Mouse (Mus musculus): ENCODE measurements around the gene Napa. TPM values are rescaled to one million over a fixed set of nuclear protein-coding genes. Genes with fewer than 3 reads are reported as not detected.

The Napa gene
- total RNA-seq, 2 experiments from 2014 or later = 282 to 301 TPM

- DNase-seq (ENCODE audit: extremely low spot score in 1 of 2, low spot score in 1 of 2) = no peak
These were observed 10.7 kb upstream of the Napa start for GRCm38 (mm10) chr7:16087587-16087986.

- no peak for DNase-seq (ENCODE audit: extremely low spot score in 1 of 2, low spot score in 1 of 2)
These were observed 3.7 kb upstream of the Napa start for GRCm38 (mm10) chr7:16094592-16094991.

- DNase-seq (ENCODE audit: extremely low spot score in 1 of 2, low spot score in 1 of 2) = no peak
These were observed 1.6 kb downstream of the Napa start for GRCm38 (mm10) chr7:16099901-16100300.

- DNase-seq (ENCODE audit: extremely low spot score in 1 of 2, low spot score in 1 of 2) = no peak
These were observed 2.8 kb downstream of the Napa start for GRCm38 (mm10) chr7:16101081-16101480.

GRCm38 (mm10) chr7:16101726-16102475 is 3.6 kb downstream of the Napa start:
- no peak for DNase-seq (ENCODE audit: extremely low spot score in 1 of 2, low spot score in 1 of 2)

GRCm38 (mm10) chr7:16102686-16103226 is 4.5 kb downstream of the Napa start:
- DNase-seq (ENCODE audit: extremely low spot score in 1 of 2, low spot score in 1 of 2) = no peak

GRCm38 (mm10) chr7:16103760-16104159 is 5.5 kb downstream of the Napa start:
- DNase-seq (ENCODE audit: extremely low spot score in 1 of 2, low spot score in 1 of 2) = no peak

- DNase-seq (ENCODE audit: extremely low spot score in 1 of 2, low spot score in 1 of 2) = no peak
These were observed 6.5 kb downstream of the Napa start for GRCm38 (mm10) chr7:16104611-16105388.

- no peak for DNase-seq (ENCODE audit: extremely low spot score in 1 of 2, low spot score in 1 of 2)
These were observed 10.8 kb downstream of the Napa start for GRCm38 (mm10) chr7:16108886-16109542.

GRCm38 (mm10) chr7:16110158-16110557 is 11.9 kb downstream of the Napa start:
- DNase-seq (ENCODE audit: extremely low spot score in 1 of 2, low spot score in 1 of 2) = no peak

GRCm38 (mm10) chr7:16111284-16112090 is 13.2 kb downstream of the Napa start:
- DNase-seq (ENCODE audit: extremely low spot score in 1 of 2, low spot score in 1 of 2) = no peak

- no peak for DNase-seq (ENCODE audit: extremely low spot score in 1 of 2, low spot score in 1 of 2)
These were observed 18.2 kb downstream of the Napa start for GRCm38 (mm10) chr7:16116418-16116817.

GRCm38 (mm10) chr7:16117100-16117499 is 18.8 kb downstream of the Napa start:
- DNase-seq (ENCODE audit: extremely low spot score in 1 of 2, low spot score in 1 of 2) = no peak

- DNase-seq (ENCODE audit: extremely low spot score in 1 of 2, low spot score in 1 of 2) = peak; percentile 93 to 97
These were observed 21.5 kb downstream of the Napa start, which contains the start of gene Kptn for GRCm38 (mm10) chr7:16119569-16120261. Kptn (plus strand) TSS chr7:16119895.

- no peak for DNase-seq (ENCODE audit: extremely low spot score in 1 of 2, low spot score in 1 of 2)
These were observed 22.0 kb downstream of the Napa start for GRCm38 (mm10) chr7:16120262-16120600.

- no peak for DNase-seq (ENCODE audit: extremely low spot score in 1 of 2, low spot score in 1 of 2)
These were observed 27.6 kb downstream of the Napa start for GRCm38 (mm10) chr7:16125829-16126228.

- DNase-seq (ENCODE audit: extremely low spot score in 1 of 2, low spot score in 1 of 2) = no peak
These were observed 30.1 kb downstream of the Napa start for GRCm38 (mm10) chr7:16128344-16128743.

GRCm38 (mm10) chr7:16128899-16129298 is 30.6 kb downstream of the Napa start:
- no peak for DNase-seq (ENCODE audit: extremely low spot score in 1 of 2, low spot score in 1 of 2)

- DNase-seq (ENCODE audit: extremely low spot score in 1 of 2, low spot score in 1 of 2) = peak; percentile 73 to 74
These were observed 31.2 kb downstream of the Napa start, which contains the start of gene Slc8a2 for GRCm38 (mm10) chr7:16129421-16129845. Slc8a2 (plus strand) TSS chr7:16129826.
